Mouse (Mus musculus) thymus, postnatal 4 days (tissue): ENCODE results near the gene Cwh43.
"Not testable (repeated sequence)": the region's sequence is repeated elsewhere in the genome, so short reads cannot be mapped to it uniquely, and the experiment has no call there.

Experiments used
- DNase-seq: peaks from one replicate; pipeline ENCODE4 v3.0.0; 2021

Gene Cwh43

DNA sequence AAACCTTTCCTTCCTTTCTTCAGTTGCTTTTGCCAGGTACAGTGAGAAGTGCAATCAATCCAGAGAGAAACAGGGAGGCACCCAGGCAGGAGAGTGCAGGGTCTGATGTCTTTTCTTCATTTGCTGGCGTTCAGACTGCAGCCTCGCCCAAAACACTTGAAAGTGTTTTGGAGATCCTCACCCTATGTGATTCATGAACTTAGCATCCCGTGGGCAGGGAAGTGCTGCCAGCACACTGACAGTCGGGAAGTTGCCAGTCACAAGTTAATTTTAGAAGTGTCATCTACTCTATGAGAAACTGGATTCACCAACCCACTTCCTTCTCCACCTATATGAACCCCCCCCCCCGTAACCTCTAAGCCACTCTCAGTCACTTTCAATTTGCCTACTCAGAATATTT is 4.5 kb upstream of the Cwh43 start:
- DNase-seq: no peak

DNA sequence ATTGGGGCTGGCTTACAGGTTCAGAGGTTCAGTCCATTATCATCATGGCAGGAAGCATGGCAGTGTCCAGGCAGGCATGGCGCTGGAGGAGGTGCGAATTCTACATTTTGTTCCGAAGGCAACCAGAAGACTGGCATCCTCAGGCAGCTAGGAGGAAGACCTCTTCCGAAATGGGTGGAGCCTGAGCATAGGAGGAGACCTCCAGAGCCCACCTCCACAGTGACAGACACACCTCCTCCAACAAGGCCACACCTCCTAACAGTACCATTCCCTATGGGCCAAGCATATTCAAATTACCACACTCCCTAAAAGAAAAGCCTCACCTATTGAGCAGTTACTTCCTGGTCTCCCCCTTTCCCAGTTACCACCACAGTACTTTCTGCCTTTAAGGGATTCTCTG is 3.0 kb upstream of the Cwh43 start:
- no peak for DNase-seq

DNA sequence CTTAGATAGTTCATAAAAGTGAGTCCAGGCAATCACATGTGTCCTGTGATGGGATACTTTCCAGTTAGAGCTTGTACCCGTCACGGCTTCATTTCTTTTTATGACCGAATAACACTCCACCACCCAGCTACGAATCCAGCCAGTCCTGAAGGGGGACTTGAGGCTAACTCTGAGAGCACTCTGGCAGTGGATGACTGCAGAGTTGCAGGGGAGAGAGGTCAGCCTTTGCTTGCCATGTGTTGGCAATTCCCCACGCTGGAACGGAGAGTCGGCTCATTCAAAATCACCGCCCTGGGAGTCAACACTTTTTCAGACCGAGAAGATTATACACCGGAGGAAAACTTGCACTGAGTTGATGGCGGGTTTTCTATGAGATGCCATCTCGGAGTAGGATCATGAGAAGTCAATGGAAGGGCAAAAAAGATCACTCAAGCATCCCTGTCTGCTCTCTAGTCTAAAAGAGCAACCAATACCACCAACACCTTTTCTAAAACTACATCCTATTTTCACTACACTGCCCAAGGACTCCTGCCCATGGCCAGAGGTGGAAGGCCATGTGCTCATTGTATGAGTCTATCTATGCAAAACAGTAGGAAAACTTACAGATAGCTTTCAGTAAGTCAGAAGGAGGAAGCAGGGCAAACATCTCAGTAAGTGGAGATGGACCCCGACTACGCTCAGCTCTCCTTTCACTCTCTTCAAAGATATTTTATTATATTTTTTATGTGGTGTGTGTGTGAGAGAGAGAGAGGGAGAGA is 2.4 kb upstream of the Cwh43 start:
- no peak for DNase-seq

DNA sequence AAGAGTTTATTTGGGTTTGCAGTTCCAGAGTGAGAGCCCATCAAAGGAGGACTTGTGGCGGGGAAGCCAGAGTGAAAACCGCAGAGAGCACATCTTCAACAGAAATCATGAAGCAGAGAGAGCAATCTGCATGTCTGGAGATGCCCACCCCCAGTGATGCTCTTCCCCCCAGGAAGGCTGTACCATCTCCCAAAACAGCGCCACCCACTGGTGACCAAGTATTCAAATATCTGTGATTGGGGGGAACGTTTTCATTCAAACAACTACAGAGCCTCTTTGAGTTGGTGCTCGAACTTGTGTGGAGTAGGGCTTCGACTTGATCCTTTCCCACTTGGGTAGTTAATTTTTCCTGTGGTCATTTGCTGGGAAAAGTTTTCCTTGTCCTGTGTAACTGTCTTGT is 1.1 kb upstream of the Cwh43 start:
- DNase-seq: peak; percentile 51

DNA sequence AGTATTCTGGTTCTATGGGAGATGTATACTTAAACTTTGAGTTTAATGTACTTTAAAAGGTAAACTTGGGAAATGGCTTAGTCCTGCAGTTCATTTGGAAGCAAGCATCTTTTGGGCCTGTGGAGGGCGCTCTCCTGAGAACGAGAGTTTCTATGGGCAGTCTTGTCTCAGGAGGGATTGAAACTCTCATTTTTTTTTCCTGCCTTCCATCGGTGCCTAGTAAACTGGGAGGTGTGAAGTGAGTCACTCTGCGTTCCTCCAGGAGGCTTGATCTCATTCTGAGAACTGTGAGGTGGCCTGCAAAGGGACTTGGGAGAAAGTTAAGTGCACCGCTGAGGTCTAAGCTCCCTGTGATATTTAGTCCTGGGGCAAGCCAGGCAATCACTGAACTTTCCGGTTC is 986 bp downstream of the Cwh43 start:
- DNase-seq: no peak

DNA sequence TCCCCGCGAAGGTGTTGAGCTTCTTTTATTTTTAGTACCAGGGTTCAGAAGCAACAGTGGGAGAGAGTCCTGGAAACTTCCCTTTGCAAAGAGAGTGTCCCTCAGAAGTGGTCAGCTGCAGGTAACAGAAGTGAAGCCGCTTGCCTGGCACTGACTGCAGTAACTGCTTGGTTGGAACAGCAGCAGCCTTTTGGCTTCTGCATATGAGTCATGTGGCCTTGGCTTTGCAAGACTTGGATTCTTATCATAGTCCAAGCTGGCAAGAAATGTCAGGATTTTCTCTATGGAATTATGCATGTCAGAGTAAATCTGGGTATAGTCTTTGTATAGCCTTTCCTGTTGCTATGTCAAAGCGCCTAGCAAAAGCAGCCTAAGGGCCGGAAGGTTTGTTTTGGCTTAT is 4.1 kb downstream of the Cwh43 start:
- DNase-seq: no peak

DNA sequence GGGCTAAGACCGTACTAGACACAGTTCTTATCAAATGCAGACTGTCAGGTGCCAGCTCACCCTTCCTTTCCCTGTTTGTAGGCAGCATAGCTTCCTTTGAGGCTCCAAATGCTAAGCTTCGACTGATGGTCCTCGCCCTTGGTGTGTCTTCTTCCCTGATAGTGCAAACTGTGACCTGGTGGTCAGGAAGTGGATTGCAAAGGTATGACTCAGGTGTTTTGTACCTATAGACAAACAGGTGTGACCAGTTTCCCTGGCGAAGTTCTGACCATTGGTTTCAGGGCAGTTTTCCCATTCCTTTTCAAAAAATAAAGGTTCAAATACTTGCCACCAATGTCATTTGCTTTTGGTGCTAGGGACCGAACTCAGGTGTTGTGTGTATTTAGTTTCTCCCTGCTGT is 5.9 kb downstream of the Cwh43 start:
- DNase-seq: no peak

DNA sequence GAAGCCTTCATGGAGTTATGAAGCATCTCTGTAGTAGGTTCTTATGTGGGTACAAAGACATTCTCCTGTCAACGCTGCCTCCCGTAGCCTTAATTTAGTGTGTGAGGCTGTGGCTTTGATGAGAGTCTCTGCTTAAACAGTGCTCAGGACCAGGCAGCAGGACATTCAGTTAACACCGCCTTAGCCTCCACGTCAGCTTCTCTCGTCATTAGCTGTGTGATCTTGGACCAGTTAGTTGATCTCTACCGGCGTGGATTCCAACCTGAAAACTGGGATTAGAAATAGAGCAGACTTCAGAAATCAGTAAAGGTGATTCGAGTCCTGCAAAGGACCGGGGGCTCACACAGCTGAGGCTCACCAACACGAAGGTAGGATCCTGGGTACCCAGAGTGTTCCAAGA is 8.3 kb downstream of the Cwh43 start:
- no peak for DNase-seq

DNA sequence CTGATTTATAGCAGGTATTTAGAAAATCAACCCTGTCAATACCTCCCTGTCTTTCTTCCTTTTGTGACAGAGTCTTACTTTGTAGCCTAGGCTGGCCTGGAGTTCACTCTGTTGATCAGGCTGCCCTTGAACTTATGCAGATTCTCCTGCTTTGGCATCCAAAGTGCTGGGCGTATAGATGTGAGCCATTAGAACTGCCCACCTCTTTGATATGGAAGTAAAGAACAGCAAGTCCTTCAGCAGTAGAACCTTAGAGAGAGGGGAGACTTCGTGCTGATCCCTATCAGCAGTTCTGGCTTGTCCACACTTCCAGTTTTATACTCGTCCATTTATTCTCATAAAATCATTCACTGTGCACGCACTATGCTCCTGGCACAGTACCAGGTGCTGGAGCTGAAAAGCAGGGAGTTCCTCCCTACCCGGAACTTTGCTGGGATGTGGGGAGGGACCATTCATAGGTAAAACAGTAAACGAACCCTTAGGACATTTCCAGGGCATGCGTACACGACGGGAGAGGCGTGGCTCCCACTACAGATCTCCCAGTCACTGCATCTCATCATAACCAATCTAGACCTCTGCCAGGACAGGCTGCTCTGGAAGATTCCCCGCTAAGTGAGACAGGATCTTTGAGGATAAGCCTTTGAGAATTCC is 13.3 kb downstream of the Cwh43 start:
- no peak for DNase-seq

DNA sequence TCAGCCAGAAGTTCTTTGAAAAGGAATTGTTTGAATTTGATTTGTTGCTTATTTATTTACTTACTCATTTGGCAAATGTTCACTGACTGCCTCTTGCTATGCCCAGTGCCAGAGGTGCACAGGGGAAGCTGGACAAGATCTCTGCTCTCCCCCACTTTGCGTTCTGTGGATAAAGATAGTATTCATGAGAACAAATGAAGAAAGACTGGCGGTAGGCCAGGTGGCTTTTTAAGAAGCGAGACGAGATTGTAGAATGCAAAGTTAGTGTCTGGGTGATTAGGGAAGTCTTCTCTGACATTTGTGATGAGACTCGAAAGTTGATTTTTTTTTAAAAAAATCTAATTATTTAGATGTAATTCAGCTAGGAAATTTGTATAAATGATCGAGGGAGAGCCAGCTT is 20.9 kb downstream of the Cwh43 start:
- no peak for DNase-seq

DNA sequence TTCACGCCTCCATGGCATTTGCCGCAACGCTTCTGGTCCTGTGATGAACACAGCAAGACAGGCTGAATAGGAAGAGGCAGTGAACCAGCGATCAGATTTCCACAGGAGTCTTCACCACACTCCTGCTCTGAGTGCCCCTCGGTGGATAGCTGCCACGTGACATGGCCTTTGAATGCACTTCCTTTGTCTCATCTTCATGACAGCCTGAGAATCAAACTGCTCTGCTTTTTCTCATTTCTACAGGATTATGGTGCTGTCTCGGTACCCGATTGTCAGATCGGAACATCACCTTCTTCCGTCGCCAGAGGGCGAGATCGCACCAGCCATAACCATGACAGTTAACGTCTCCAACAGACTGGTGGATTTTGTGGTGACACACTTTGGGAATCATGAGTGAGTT is 25.7 kb downstream of the Cwh43 start:
- peak; percentile 86 for DNase-seq

DNA sequence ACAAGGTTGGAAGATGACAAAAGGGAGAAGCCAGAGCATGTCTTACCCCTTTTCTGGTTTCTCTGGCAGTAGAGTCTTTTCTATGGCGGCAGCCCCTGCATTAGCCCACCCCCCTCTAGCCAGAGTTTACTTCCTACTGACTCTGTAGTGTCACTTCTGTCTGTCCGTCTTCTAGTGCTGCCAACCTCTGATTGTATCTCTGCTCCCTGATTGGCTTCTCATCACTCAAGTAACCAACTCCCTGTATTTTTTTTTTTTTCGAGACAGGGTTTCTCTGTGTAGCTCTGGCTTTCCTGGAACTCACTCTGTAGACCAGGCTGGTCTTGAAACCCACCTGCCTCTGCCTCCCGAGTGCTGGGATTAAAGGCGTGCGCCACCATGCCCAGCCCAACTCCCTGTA is 26.9 kb downstream of the Cwh43 start:
- DNase-seq: no peak

DNA sequence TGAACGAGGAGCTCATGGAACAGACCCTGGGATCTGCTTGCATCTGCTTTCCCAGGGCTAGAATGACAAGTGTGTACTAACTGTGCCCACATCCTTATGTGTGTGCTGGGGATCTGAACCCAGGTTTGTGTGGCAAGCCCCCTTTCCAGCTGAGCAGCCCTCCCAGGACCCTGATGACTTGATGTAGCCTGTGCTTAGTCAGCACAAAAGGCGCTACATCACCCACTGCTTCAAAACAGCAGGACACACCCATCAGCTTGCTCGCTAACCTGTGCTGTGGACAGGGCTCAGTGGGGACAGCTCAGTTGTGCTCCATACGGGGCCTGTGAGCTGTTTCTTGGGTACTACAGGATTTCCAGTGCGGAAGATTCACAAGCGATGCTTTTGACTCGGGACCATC is 28.9 kb downstream of the Cwh43 start:
- DNase-seq: no peak

DNA sequence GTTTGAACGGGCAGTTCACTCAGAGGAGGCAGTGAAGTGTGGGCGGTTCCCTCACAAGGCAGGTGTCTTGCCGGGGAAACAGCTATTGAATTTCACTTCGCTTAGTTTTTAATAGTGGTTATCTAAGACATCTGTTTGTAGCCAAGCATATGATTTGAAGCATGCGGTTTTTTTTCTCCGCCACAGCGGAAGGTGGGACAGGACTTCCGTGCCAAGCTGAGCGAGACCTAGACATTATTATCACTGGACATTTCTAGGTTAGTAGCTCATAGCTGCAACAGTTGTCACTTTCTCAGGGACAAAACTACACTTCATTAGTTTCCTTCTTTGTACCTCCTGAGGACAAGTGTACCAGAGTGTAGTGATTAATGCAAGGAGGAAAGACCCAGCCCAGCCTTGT is 36.3 kb downstream of the Cwh43 start:
- DNase-seq: no peak

DNA sequence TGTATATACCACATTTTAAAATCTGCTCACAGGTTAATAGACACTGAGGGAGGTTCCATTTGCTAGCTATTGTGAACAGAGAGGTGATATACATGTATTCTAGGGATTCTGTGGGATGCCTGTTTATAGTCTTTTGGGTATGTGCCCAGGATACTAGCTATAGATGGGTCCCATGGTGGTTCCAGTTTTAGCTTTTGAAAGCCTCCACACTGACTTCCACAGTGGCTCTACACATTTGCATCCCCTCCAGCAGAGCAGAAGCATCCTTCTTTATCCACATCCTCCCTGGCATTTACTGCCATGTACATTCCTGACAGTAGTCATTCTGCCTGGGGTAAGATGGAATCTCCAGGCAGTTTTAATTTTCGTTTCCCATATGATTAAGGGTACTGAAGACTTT is 44.4 kb downstream of the Cwh43 start:
- no peak for DNase-seq

DNA sequence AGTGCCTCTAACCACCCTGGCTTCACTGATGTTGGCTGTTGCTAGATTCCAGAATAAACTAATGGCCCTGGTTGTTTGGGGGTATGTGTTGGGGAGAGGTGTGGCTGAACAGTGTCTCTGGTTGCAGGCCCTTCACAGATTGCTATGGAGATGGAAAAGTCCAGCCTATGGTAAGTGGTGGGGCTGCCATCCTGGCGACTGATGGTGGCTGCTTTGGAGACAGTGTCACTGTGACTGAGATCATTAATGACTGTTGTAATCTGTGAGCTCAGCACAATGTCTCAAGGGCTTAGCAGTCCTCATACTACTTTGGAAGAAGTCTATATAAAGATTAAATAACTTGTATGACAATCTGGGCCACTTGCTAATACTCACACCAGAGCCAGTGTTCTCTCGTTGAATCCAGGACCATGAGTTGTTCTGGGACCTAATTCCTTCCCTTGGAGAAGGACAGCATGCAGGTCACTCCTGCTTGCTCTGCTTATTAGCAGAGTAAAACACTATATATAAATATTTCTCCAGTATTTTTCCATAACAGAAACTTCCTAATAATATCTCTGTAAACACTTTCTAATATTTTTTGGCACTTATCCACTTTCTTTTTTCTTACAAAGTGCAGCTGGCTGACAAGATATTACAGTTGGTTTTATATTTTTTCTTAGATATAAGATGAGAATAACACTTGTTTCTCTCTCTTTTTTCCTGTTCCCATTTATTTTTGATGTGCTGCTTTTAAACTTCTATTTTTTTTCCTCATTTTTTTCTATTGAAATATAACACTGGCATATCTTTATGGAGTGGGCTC is 48.8 kb downstream of the Cwh43 start:
- DNase-seq: no peak

DNA sequence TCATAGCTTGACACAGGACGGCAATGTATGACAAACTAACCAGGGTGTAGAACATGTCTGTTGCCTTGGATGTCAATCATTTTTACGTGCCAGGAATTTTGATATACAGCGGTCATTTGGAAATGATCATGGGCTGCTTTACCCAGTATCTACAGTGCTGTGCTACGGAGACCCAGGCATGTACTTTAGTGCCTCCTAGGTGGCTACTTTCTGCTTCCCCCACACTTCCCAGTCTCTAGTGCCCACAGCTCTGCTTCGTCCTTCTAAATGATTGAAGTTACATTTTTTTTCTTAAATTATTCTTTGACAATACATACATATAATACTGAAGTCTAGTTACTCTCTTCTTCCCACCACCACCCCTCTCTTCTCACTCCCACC is 49.4 kb downstream of the Cwh43 start:
- no peak for DNase-seq

DNA sequence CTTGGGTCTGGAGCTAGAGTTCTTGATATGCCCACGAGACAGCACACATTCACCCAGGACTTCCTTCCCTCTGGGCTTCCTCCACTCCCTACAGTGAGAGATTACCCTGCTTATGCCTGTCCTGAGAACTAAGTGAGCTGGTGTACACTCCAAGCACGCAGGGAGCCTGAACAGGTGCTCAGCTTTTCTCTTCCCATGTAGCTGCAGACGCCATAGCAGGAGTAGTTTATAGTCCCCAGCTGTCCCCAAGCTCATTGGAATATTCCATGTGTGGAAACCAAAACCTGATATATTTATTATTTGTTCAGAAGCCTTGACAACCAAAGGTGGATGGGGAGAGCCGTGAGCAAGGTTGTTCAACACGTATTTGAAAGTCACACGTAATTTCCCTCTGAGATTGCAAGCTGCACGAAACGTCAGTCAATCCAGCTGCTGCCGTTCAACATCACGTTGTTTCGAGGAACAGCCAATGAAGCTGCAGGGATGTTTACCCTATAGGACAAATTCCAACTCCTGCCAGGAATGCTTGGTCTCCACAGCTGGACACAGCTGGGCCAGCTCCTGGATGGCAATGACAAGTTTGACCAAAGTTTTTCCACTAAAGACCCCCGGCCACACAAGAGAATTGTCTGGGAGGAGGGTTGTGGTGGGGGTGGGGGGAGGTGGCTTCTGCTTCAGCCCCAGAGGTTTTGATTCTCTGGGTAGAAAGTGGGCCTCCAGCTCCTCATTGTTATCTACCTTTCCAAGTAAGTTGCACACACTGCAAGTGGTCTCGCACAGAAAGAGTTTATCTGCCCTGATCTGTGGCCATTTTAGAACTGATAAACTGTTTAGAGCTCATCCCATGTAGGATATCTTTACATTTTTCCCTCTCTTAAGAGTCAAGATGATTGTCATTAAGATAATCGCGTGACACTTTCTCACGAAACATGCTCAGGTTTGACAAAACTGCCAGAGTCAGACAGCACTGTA is 62.9 kb downstream of the Cwh43 start:
- no peak for DNase-seq

DNA sequence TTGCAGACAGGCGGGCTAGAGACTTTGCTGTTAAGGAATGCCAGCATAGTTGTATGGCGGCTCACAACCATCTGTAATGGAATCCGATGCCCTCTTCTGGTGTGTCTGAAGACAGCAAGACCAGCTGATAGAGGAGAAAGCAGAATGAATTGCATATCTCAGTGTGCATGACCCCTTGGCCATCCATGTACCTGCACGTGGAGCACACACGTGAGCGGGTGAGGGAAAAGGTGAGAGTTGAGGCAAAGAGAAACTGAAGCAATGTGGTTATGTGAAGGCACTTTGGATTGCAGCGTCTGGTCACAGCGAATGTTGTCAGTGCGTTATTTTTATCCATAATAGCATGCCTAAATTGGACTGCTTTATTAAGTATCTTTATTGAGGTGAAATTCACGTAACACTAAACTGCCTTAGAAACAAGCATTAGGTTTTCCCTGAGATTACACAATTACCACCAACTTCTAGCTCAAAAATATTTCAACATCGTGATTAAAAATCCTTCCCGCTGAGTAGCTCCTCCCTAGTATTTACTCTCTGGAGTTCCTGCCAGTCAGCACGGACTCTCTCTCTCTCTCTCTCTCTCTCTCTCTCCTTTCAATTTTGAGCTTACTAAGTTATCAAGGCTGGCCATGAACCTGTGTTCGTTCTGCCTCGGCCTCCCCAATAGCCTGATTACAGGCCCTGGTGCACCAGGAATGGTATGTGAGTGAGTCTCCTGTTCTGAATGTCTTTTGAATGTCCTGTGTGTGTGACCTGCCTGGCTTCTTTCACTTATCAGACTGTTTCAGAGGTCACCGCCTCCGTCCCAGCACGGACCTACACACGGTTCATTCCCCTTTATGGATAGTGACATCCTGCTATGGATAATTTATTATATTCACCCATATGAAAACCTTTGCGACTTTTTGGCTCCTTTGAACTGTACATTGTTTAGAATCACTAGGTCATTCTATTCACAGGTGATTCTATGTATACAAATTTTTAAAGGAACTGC is 68.8 kb downstream of the Cwh43 start:
- DNase-seq: no peak

DNA sequence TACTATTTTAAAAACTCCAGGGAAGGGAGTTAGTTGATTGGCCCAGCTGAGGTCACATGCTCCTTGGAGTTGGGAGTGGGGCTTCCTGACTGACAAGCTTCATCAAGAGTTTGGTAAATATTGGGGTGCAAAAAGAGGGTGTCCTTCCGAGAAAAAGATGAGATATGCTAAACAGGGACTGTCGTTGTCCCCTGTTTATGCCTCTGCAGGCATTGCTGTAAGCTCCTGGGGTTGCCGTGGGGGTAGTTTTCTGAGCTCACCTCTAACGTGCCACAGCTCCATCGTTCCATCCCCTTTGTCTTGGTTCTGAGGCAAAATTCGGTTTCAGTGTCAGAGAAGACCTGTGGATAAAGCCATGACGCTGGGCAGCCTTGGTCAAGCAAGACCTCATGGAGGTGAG is 74.8 kb downstream of the Cwh43 start, which contains the start of gene Dcun1d4:
TSS of gene Dcun1d4 (plus strand) at position 301 of the 400 bp plus-strand sequence.
- DNase-seq: no peak

DNA sequence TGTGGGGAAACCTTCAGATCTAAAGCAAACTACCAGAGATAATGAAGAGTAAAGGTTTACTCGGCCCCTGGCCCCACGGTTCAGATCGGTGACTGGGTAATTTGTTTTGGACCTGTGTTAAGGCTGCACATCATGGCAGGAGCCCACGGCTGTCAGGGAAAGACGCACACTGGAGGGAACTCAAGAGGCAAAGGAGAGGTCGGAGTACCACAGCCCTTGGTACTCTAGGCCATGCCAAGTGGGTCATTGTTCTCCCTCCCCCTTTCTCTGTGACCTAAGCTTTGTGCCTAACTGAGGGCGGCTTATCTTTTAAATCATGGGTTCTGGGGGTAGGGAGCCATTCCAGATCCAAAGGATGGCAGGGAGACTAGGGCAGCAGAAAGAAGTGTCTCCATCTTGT is 75.5 kb downstream of the Cwh43 start:
- DNase-seq: no peak

DNA sequence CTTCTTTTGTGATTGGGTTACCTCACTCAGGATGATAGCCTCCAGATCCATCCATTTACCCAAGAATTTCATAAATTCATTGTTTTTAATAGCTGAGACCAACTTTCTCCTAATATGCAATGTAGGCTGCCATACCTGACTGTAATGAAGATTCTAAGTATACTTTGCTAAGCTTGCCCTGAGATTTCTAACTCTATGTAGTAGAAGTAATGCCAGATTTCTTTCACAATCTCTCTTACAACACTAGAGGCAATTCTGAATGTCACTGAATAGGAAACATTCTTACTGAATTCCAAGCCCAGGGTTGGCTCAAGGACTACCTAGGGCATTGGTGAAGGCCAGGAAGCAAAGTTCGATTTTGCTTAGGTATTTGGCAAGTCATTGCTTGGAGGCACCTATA is 76.5 kb downstream of the Cwh43 start:
- not testable (repeated sequence) for DNase-seq
